Mouse (Mus musculus): ENCODE measurements around the gene Adamts10. TPM values are rescaled to one million over a fixed set of nuclear protein-coding genes. Genes with fewer than 3 reads are reported as not detected.

Gene Adamts10
- polyA plus RNA-seq, 1 experiment from 2014 or later, result 48.0 TPM

DNA sequence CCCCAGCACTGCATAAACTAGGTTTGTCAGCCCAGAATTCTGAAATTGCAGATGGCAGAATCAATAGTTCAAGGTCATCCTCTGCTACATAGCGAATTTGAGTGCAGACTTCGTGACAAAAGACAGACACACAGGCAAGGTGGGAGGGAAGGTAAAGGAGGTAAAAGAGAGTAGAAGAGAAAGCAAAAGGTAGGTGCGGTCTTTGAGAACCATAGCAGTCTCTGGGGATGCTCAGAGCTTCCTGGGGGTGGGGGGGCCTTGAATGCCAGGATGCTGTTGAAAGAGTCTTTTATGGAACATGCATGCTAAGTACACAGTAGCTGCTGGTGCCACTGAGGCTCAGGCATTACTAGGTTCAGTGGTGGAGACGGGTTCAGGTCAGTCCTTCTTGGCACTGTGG, 33.9 kb downstream of the Adamts10 start:
- Histone ChIP-seq H3K4me1 (replicated peaks) (no peaks in the 10 kb centered on the region), H3K4me2 (no peak overlapping the region), H3K36me3 (peaks cover 9% of the 10 kb centered on the region; the same call in 1 of the 2 replicates), H3K27ac (no peak overlapping the region), H3K9ac (no peak overlapping the region), H3K4me3 (no peak overlapping the region), H3K9me3 (no peaks in the 10 kb centered on the region), H3K27me3 (no peaks in the 10 kb centered on the region)
- WGBS, result 74% methylated on average over 4 of the region's 4 CpGs
- no peak for ATAC-seq (ENCODE audit: low FRiP score)

DNA sequence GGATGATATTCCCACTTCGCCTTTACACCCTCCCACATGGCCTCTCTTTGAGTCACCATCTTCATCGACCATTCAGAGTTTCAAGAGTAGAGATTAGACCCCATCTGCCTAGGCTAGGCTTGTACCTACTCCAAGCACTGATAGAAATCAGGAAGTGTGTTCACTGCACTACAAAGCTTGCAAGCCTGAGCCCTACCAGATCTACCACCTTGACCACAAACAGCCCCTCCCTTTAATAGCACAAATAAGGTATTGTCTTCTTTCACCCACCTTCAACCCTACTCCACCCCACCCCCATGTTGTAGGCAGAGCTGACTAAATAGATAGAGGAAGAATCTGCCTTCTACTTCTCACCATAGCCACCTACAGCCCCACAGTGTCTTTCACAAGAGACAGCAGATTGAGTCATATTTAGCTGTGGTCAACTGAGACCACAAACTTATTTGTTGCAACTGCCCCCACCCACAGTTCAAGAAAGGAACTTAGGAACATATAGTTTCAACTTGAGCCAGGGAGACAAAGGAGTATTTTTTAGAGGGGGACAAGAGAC, 39.6 kb downstream of the Adamts10 start:
- H3K27ac ChIP-seq, result no peak overlapping the region
- WGBS, result 79% methylated on average over 2 of the region's 2 CpGs
- ATAC-seq (ENCODE audit: low FRiP score), result no peak

DNA sequence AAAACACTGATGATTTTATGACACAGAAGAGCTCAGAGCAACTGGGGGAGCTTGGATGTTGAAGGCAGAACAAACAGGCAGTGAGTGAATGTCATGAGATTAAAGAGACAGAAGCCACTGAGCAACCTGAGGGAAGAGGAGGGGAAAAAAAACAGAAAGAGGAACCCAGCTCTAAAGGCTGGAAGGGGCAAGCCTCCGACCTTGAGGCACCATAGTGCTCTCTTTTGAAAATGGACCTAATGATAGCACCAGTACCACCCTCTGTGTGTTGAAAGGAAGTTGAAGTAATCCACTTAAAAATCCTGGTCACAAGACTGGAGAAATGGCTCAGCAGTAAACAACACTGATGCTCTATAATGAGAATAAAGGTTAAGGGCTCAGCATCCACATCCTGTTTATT, 40.6 kb downstream of the Adamts10 start:
- Histone ChIP-seq H3K4me3 (no peak overlapping the region), H3K9me3 (no peaks in the 10 kb centered on the region), H3K36me3 (no peaks in the 10 kb centered on the region), H3K4me1 (replicated peaks) (no peaks in the 10 kb centered on the region), H3K27me3 (no peaks in the 10 kb centered on the region), H3K9ac (no peak overlapping the region), H3K27ac (no peak overlapping the region), H3K4me2 (no peak overlapping the region)
- WGBS, result 73% methylated on average over 1 of the region's 1 CpGs
- no peak for ATAC-seq (ENCODE audit: low FRiP score)

More for the DNA sequence above, 39.6 kb downstream of the Adamts10 start:
- Histone ChIP-seq H3K27me3 (no peaks in the 10 kb centered on the region), H3K36me3 (no peaks in the 10 kb centered on the region), H3K9ac (no peak overlapping the region), H3K4me3 (no peak overlapping the region), H3K4me1 (replicated peaks) (no peaks in the 10 kb centered on the region), H3K4me2 (no peak overlapping the region), H3K9me3 (no peaks in the 10 kb centered on the region)

DNA sequence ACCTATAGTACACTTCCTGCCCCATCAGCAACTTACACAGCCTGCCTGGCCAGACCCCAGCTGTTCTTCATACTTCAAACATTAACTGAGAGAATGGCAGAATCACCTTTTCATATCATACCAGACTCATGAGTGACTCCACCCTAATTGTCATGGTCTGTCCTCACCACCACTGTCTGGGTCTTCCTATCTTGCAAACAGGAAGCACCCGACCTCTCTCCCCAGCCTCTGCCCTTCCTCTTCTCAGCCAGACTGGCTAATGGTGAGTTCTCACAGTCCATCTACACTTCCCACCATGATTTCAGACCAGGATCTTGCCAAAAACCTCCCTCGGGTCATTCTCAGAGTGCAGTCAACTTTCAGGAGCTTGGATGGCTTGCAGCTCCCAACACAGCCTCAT, 42.2 kb downstream of the Adamts10 start:
- H3K4me2 ChIP-seq, result no peak overlapping the region
- no peak for ATAC-seq (ENCODE audit: low FRiP score)
- H3K4me1 ChIP-seq (replicated peaks), result no peaks in the 10 kb centered on the region
- 80% methylated on average over 2 of the region's 2 CpGs for WGBS
- no peaks in the 10 kb centered on the region for H3K36me3 ChIP-seq
- no peak overlapping the region for H3K4me3 ChIP-seq
- H3K27ac ChIP-seq, result no peak overlapping the region
- H3K27me3 ChIP-seq, result no peaks in the 10 kb centered on the region
- no peaks in the 10 kb centered on the region for H3K9me3 ChIP-seq
- H3K9ac ChIP-seq, result no peak overlapping the region

DNA sequence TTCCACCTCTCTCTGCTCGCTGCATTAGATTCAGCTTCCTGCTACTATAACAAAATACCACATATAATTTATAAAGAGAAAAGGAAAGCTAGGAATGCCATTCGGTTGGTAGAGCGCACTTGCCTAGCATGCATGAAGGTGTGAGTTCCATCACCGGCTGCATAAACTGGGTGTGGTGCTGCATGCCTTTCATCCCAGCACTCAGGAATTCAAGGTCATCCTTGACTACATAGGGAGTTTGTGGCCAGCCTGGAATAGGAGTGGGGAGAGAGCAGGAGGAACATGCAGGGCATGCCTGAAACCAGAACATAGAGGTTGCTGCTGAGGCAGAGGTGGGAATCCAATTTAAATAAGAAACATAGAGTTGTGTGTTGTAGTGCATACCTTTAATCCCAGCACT, 60.1 kb downstream of the Adamts10 start:
- WGBS, result 88% methylated on average over 4 of the region's 4 CpGs

DNA sequence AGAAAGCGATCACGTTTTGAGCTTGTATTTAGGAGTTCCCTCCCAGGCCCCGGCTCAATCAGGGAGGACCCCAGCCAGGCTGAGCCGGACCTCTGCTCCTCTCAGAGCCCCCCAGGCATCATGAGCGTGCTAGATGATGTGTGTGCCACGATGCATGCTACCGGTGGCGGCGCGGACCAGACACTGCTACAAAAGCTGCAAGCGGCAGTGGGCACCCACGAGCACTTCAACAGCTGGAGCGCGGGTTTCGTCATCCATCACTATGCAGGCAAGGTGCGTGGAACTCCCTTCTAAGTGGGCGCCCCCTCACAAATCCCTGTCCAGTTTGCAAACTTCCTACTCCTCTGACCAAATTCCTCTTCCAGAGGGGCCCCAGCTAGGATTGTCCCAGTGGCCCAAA, 62.0 kb downstream of the Adamts10 start:
- H3K9ac ChIP-seq, result no peak overlapping the region
- H3K4me2 ChIP-seq, result no peak overlapping the region
- no peaks in the 10 kb centered on the region for H3K4me1 ChIP-seq (replicated peaks)
- no peak for ATAC-seq (ENCODE audit: low FRiP score)
- no peaks in the 10 kb centered on the region for H3K9me3 ChIP-seq
- WGBS, result 75% methylated on average over 17 of the region's 17 CpGs
- H3K27ac ChIP-seq, result no peak overlapping the region
- no peak overlapping the region for H3K4me3 ChIP-seq
- no peaks in the 10 kb centered on the region for H3K36me3 ChIP-seq
- H3K27me3 ChIP-seq, result no peaks in the 10 kb centered on the region

More for the DNA sequence above, 60.1 kb downstream of the Adamts10 start:
- no peaks in the 10 kb centered on the region for H3K9me3 ChIP-seq
- no peak overlapping the region for H3K9ac ChIP-seq
- no peak overlapping the region for H3K4me2 ChIP-seq
- H3K27me3 ChIP-seq, result no peaks in the 10 kb centered on the region
- no peaks in the 10 kb centered on the region for H3K36me3 ChIP-seq
- no peak overlapping the region for H3K4me3 ChIP-seq
- no peaks in the 10 kb centered on the region for H3K4me1 ChIP-seq (replicated peaks)
- ATAC-seq (ENCODE audit: low FRiP score), result no peak
- H3K27ac ChIP-seq, result no peak overlapping the region

DNA sequence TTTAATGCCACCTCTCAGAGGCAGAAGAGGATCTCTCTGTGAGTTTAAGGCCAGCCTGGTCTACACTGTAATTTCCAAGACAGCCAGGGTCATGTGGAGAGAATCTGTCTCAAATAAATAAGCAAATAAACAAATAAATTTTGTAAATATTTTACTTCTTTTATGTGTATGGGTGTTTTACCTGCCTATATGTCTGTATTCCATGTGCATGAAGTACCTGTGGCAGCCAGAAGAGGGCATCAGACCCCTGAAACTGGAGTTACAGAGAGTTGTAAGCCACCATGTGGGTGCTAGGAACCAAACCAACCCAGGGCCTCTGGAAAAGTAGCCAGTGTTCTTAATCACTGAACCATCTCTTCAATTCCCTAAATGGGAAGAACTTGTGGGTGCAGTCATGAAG, 73.3 kb downstream of the Adamts10 start:
- H3K9me3 ChIP-seq, result peaks cover 4% of the 10 kb centered on the region; the same call in 1 of the 2 replicates
- H3K4me2 ChIP-seq, result no peak overlapping the region
- no peak for ATAC-seq (ENCODE audit: low FRiP score)
- H3K36me3 ChIP-seq, result no peaks in the 10 kb centered on the region
- no peak overlapping the region for H3K27ac ChIP-seq
- H3K4me1 ChIP-seq (replicated peaks), result no peaks in the 10 kb centered on the region
- H3K27me3 ChIP-seq, result no peaks in the 10 kb centered on the region
- H3K4me3 ChIP-seq, result no peak overlapping the region
- H3K9ac ChIP-seq, result no peak overlapping the region

DNA sequence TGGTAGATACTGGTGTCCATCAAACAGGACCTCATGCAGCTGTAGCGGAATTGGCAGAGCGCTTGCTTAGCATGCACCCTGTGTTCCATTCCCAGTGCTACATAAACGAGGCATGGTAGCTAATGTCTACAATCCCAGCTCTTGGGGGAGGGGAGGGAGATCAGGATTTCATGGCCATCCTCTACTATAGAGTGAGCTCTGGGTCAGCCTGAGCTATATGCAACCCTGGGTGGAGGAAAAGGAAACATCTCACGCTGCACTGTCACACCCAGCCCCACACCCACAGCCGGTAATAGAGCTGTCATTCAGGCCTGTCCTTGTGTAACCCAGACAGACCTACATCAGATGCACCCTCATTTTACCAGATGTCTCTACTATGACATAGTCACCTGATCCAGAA, 74.5 kb downstream of the Adamts10 start:
- Histone ChIP-seq H3K27ac (no peak overlapping the region), H3K4me3 (no peak overlapping the region), H3K36me3 (no peaks in the 10 kb centered on the region), H3K9me3 (peaks cover 4% of the 10 kb centered on the region; the same call in 1 of the 2 replicates), H3K4me2 (no peak overlapping the region), H3K9ac (no peak overlapping the region), H3K4me1 (replicated peaks) (no peaks in the 10 kb centered on the region), H3K27me3 (no peaks in the 10 kb centered on the region)
- ATAC-seq (ENCODE audit: low FRiP score), result no peak
- 92% methylated on average over 5 of the region's 5 CpGs for WGBS

DNA sequence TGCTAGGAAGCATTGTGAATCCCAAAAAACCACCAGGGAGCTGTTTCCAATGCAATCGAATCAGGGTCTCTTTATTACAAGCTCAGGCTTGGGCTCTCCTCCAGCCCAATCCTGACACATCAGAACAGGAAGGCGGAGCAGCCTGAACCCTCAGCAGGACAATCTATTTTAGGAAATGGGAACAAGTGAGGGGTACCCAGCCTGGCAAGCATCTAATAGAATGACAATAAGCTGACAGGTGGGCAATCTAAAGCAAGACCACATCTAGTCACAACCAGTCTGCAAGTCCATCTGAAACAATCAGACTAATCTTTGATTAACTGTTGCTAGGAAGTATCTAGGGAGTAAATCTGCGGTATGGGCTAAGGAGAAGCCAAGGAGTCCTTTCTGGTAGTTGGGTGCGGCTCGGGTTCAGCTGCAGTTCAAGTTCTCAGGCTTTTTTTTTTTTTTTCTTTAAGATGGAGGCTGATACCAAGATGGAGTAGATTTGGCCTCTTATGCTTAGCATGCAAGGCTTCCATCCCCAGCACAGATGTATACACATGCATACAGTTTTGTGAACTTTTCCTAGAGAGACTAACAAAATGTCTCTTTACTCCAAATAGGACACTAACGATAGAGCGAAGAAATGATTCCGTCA, 76.0 kb downstream of the Adamts10 start:
- Histone ChIP-seq H3K27me3 (no peaks in the 10 kb centered on the region), H3K27ac (no peak overlapping the region), H3K9me3 (peaks cover 4% of the 10 kb centered on the region; the same call in 1 of the 2 replicates), H3K36me3 (no peaks in the 10 kb centered on the region), H3K4me1 (replicated peaks) (no peaks in the 10 kb centered on the region), H3K4me2 (no peak overlapping the region), H3K9ac (no peak overlapping the region), H3K4me3 (no peak overlapping the region)
- WGBS, result 94% methylated on average over 8 of the region's 8 CpGs
- no peak for ATAC-seq (ENCODE audit: low FRiP score)

DNA sequence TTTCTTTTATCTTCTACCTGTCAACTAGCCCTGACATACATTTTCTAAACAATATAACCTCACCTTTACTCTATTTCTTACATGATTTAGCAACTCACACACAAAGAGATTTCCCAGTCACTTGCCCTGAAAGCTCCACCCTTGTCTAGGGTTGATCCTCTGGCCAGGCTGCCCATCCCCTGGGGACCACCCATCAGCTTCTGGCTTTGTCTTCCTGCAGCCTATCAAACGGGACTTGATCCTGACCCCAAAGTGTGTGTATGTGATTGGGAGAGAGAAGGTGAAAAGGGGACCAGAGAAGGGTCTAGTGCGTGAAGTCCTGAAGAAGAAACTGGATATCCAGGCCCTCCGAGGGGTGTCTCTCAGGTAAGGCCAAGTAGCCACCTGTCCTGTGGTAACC, 76.8 kb downstream of the Adamts10 start:
- 76% methylated on average over 3 of the region's 3 CpGs for WGBS
- H3K9me3 ChIP-seq, result peaks cover 4% of the 10 kb centered on the region; the same call in 1 of the 2 replicates
- no peak overlapping the region for H3K9ac ChIP-seq
- H3K27ac ChIP-seq, result no peak overlapping the region
- no peak overlapping the region for H3K4me3 ChIP-seq
- no peaks in the 10 kb centered on the region for H3K4me1 ChIP-seq (replicated peaks)
- no peak for ATAC-seq (ENCODE audit: low FRiP score)
- H3K4me2 ChIP-seq, result no peak overlapping the region
- H3K27me3 ChIP-seq, result no peaks in the 10 kb centered on the region
- no peaks in the 10 kb centered on the region for H3K36me3 ChIP-seq

DNA sequence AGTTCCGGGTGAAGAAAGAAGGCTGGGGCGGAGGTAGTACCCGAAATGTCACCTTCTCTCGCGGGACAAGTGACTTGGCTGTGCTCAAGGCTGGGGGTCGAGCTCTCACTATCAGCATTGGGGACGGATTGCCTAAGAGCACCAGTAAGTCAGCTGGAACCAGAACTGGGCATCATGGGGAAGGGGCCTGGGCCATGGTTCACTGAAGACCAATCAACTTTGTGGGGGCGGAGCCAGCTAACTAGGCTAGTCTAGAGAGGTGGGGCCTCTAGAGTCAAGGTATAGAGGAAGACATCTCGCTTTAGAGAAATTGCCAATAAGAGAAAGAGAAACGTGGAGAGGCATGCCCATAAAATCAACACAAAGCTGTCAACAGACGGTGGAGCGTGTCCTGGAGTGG, 77.9 kb downstream of the Adamts10 start:
- Histone ChIP-seq H3K4me3 (no peak overlapping the region), H3K4me2 (no peak overlapping the region), H3K9me3 (peaks cover 4% of the 10 kb centered on the region; the same call in 1 of the 2 replicates), H3K4me1 (replicated peaks) (no peaks in the 10 kb centered on the region), H3K27ac (no peak overlapping the region), H3K9ac (no peak overlapping the region), H3K27me3 (no peaks in the 10 kb centered on the region), H3K36me3 (no peaks in the 10 kb centered on the region)
- 88% methylated on average over 12 of the region's 12 CpGs for WGBS
- no peak for ATAC-seq (ENCODE audit: low FRiP score)
